Mouse (Mus musculus) urinary bladder, postnatal 25 days (tissue): ENCODE results near the gene Cys1.
A peak's percentile ranks its signal among the peaks of the same experiment; 100 is the strongest.

Source experiments
- DNase-seq: peaks from one replicate; pipeline ENCODE4 v3.0.0; 2022; ENCODE audit warnings: low spot score

Gene Cys1

DNA sequence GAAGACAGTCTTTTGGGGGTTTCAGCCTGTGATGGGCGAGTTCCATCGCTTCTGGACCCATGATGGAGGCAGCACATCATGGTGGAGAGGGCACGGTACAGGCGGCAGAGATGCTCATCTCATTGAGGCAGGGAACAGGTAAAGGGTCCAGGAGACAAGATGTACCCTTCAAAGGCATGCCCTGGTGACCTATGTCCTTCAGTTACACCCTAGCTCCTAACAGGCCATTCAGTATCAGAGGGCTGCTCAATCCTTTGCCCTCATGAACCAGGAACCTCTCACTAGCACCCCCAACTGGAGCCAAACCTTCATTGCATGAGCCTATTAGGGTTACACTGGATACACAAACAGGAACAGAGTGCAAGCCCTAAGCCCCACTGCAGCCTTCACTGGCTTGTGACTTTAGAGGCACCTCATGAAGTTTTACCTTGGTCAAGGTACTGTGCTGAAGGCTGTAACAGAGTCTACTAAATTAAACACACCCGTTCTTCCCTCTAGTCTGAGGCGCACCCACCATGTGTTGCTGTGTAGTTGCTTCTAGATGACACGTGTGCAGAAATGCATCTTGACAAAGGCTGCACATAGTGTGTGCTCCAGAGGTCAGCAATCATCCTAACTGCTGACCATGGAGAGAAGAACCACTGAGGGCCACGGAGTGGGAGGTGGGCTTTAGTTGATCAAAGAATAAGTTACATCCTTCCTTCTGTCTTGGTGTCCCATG is 16.0 kb upstream of the Cys1 start:
- DNase-seq: no peak

GRCm38 (mm10) chr12:24696500-24697483 is 15.2 kb upstream of the Cys1 start:
- DNase-seq: peak; percentile 82

GRCm38 (mm10) chr12:24690351-24690750 is 8.7 kb upstream of the Cys1 start:
- DNase-seq: no peak

- DNase-seq: no peak
These were observed 5.2 kb upstream of the Cys1 start for GRCm38 (mm10) chr12:24686696-24687346.

DNA sequence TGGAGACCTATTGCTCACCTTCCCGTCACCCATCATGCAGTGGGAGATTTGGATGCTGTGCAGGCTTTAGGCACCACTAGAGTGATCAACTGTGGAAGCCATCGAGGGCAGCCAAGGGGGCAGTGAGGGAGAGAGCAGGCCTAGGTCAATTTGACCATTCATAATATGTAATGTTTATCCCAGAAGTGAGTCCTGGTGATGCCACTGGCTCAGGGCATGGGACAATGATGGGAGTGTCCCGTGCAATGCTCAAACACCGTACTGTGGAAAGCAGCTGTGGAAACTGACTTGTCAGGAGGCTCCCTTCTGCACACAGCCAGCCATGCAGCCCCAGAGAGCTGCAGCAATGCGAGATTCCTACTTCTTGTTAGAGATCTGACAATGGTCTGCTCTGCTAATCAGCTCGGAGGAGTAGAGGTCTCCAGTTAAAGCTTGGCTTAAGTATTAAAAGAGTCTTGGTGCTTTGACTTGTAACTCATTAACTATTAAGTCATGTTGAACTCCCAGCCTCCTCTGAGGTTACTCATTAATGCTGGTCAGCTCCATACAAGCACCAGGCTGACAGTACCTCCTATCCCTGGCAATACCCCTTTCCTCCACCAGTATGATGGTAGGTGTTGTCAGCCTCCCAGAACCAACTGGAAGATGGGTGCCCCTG is 4.6 kb upstream of the Cys1 start:
- DNase-seq: no peak

DNA sequence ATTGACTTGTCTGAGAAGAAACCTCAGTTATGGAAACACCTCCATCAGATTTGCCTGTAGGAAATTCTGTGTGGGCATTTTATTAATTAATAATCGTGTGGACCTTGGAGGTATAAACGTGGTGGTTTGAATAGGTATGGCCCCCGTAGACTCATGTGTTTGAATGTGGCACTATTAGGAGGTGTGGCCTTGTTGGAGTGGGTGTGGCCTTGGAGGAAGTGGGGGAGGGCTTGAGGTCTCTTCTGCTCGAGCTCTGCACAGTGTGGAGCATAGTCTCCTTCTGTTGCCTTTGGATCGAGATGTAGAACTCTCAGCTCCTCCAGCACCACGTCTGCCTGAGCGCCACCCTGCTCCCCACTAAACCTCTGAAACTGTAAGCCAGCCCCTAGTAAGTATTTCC is 1.8 kb upstream of the Cys1 start:
- DNase-seq: no peak

DNA sequence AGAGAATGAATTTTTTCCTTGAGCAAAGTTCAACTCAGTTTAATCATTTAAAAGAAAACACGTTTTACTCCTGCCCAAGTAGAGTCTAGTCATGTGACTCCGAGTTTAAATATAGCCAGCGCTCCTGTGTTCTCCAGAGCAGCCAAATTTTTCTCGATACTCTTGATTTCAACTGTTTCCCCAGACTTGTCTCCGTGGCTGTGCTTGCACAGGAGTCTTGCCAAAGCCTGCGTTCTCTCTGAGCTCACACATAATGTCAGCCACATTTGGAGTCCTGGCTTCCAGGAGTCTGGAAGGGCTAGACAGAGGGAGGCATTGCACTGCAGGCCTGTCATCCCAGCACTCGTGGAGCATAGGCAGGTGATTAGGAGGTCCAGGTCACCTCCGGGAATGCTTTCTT is 950 bp upstream of the Cys1 start:
- peak; percentile 30 for DNase-seq

DNA sequence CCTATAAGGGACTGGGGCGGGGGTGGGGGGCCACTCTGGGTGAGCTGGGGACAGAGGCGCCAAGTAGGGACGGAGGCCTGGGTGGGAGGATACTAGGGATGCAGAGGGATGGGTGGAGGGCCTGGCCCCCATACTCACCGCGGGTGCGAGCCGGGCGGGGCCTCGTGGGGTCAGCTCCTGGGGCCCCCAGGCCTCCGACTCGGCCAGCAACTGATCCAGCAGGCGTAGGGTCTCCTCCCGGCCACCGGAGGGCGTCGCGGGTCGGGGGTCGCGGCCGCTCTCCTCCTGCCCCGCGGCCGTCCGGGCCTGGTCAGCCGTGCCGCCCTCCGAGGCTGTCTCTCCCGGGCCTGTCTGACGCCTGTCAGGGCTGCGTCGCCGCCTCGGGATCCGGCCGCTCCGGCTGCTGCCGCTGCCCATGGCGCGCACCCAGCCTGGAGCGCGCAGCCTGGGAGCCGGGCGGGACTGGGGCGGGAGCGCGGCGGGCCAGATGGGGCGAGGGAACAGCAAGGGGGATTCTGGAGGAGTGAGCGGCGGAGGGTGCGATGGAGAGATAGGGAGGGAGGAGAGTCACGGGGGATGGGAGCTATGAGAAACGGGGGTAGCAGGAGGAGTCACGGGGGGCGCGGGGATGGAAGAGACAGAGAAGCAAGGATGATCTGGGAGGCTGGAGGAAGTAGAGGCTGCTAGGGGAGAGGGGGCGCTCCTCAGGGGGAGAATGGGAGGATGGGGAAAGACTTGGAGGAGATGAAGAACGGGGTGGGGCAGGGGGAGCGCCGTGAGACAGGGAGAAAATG is 924 bp downstream of the Cys1 start:
- DNase-seq: peak; percentile 36

- peak; percentile 42 for DNase-seq
These were observed 1.5 kb downstream of the Cys1 start for GRCm38 (mm10) chr12:24680096-24680491.

DNA sequence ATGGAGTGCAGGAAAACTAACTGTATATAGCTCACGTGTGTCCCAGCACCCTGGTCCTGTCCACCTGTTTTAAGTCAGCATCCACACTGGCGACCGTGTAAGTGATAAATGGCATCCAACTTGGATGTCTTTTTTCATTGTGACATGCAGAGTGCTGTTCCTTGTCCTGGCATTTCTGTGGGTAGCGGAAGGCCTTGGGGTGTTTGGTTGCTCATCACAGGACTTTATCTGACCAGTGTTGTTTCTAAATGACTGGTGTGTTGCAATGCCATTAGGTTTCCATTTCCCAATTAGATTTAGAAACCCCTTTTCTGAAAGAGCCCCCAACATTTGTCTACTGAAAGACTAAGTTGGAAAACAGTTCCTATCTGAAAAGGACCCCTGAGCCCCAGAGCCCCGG is 19.5 kb downstream of the Cys1 start:
- no peak for DNase-seq

DNA sequence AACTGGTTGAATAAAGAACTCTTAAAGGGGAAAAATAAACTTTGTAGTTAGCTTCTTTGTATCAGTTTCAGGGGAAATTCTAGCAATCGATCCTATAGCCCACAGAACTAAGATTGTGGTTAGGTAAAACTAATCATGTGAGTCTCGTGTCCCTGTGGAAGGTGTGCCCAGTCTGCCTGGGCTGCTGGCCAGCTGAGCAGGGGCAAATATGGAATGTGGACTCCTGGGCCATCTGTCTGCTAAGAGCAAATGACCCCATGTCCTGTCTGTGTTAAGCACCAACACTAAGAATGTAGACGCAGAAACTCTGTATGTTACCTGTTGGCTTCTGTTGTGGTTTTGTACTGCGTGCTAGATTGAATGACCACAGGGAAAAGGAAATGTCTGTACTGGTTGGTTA is 20.5 kb downstream of the Cys1 start:
- DNase-seq: no peak

GRCm38 (mm10) chr12:24659923-24660322 is 21.7 kb downstream of the Cys1 start:
- DNase-seq: no peak

DNA sequence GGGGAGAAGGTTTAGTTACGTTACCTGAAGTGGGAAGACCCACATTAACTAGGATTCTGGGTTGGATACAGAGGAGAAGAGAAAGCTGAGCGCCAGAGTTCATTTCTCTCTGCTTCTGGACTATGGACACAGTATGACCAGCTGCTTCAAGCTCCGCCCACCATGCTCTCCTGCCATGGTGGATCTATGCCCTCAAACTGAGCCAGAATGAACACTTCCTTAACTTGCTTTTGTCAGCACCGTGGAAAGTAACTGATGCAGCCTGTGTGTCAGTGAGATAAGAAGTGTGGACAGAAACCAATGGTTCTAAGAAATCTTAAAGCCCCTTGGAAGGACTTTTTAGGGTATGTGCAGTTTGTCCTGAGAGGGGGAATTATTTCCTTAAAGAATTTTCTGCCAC is 22.6 kb downstream of the Cys1 start:
- DNase-seq: no peak

- no peak for DNase-seq
These were observed 25.2 kb downstream of the Cys1 start for GRCm38 (mm10) chr12:24656436-24656835.

- DNase-seq: no peak
These were observed 27.3 kb downstream of the Cys1 start for GRCm38 (mm10) chr12:24654065-24654862.

DNA sequence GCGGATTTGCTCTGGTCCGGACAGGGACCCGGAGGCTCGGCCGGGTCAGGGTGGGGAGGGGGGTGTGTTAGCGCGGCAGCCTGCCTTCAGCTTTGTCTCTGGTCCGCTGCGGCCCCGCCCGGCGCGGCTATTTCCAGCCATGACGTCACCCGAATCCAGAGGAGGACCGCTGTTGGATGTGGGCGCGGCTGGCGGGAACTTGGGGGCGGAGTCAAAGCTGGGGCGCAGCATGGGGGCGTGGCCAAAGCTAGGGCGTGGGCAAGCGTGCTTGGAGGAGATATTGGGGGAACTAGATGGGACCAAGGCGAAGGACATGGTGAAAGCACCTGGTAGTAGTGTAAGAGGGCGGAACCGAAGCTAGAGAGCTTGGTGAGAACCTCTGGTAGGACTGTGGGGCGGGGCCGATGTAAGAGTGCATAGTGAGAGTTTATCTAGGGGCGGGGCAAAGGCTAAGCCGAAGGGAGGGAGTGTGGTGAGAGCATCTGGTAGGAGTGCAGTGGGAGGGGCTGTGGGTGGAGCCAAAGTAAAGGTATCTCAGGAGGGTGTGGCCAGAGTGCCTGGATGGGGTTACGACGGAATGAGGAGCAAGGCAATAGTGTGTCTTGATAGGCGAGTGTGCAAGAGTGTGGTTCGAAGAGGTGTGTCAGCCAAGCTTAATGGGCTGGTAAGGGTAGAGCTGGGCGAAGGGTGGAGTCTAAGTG is 29.8 kb downstream of the Cys1 start:
- peak; percentile 99 for DNase-seq

- DNase-seq: peak; percentile 96
These were observed 30.5 kb downstream of the Cys1 start, which contains the start of gene Klf11 for GRCm38 (mm10) chr12:24651063-24651557. Gene Klf11, plus strand, starts transcription at chr12:24651274.

GRCm38 (mm10) chr12:24650415-24651062 is 31.1 kb downstream of the Cys1 start:
- no peak for DNase-seq

- no peak for DNase-seq
These were observed 33.5 kb downstream of the Cys1 start for GRCm38 (mm10) chr12:24648094-24648493.
